Mouse (Mus musculus): ENCODE results near the gene Cdon.

DNA sequence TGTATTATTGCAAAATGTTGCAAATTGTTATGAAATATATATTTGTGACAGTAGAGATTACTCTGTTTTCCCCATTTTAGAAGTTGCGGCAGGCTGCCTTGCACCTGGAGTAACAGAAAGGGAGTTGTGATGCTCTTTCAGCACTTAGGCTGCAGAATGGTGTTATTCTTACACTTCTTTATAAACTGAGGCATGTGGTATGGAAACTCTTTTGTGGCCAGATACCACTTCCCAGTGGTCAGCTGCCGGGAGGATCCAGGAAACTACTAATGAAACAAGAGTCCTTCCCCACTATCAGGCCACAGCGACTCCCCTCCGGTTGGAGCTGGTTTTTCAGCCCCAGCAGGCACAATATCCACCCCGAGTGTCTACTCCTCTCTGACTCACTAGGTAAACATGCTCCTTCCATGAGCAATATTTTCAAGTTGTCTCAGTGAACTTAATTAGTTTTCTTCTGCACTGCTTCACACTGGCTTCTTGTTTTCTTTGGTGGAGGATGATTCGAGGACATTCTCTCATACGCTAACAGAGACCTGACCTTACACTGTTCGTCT is 46.4 kb downstream of the Cdon start:
- TF ChIP-seq CTCF (IDR thresholded peaks at IDR 0.05; ENCODE audit: borderline replicate concordance, insufficient read depth, low read depth, low read length): no peak
- no peak for TF ChIP-seq POLR2A (IDR thresholded peaks at IDR 0.05; ENCODE audit: borderline replicate concordance, insufficient read depth, low read length)

Data from cerebellum, adult 2 months (tissue).